Mouse (Mus musculus) intestine, embryonic 16.5 days (tissue): ENCODE results near the gene Ssh1. TPM values are rescaled to one million over a fixed set of nuclear protein-coding genes. Genes with fewer than 3 reads are reported as not detected.

ENCODE experiments used
- ATAC-seq: fragments of 200-750 bp; cut with Nextera tagmentation; 2 replicates; pipeline ENCODE4 v1.8.0; 2017; ENCODE audit warnings: moderate TSS enrichment, moderate library complexity
- H3K27ac ChIP-seq: fragments of 300-500 bp; sonication (generic); 2 replicates; pipeline ENCODE4 v1.5.1; 2014; ENCODE audit warnings: mild to moderate bottlenecking, low read length
- H3K27me3 ChIP-seq: fragments of 300-500 bp; sonication (generic); replicated peaks from 2 replicates; pipeline ENCODE4 v1.6.1; 2014; ENCODE audit warnings: low read length, control low read depth, mixed read lengths; ENCODE audit not compliant: control insufficient read depth, insufficient read depth
- H3K36me3 ChIP-seq: fragments of 300-500 bp; sonication (generic); 2 replicates; pipeline ENCODE4 v1.6.1; 2014; ENCODE audit warnings: low read length, control low read depth; ENCODE audit not compliant: control insufficient read depth, insufficient read depth
- H3K4me1 ChIP-seq: fragments of 300-500 bp; sonication (generic); 2 replicates; pipeline ENCODE4 v1.6.1; 2014; ENCODE audit warnings: low read length, control low read depth, mixed read lengths; ENCODE audit not compliant: control insufficient read depth, insufficient read depth
- H3K4me2 ChIP-seq: fragments of 300-500 bp; sonication (generic); 2 replicates; pipeline ENCODE4 v1.6.1; 2014; ENCODE audit warnings: low read depth, low read length, control low read depth
- H3K4me3 ChIP-seq: fragments of 300-500 bp; sonication (generic); 2 replicates; pipeline ENCODE4 v1.5.1; 2014; ENCODE audit warnings: mild to moderate bottlenecking, low read length
- H3K9ac ChIP-seq: fragments of 300-500 bp; sonication (generic); 2 replicates; pipeline ENCODE4 v1.6.1; 2014; ENCODE audit warnings: low read depth, low read length
- H3K9me3 ChIP-seq: fragments of 300-500 bp; sonication (generic); 2 replicates; pipeline ENCODE4 v1.6.1; 2016; ENCODE audit warnings: low read length, control low read depth; ENCODE audit not compliant: control insufficient read depth
- WGBS: fragments of 180-500 bp; shearing (Covaris S2); extraction: QIAGEN DNeasy Blood & Tissue Kit; methylation state at CpG from one replicate; pipeline ENCODE4 v1.1.7; 2014; 5-methylcytosine and 5-hydroxymethylcytosine counted together
- polyA plus RNA-seq: library from polyadenylated mRNA; unstranded; fragments of >200 nt; fragmentation: Nextera tagmentation; extraction: Ambion mirVana; gene quantifications from 2 replicates; pipeline ENCODE4 v1.2.1, GENCODE M21; 2015

The Ssh1 gene
- polyA plus RNA-seq, 1 experiment from 2014 or later, result 7.1 TPM

DNA sequence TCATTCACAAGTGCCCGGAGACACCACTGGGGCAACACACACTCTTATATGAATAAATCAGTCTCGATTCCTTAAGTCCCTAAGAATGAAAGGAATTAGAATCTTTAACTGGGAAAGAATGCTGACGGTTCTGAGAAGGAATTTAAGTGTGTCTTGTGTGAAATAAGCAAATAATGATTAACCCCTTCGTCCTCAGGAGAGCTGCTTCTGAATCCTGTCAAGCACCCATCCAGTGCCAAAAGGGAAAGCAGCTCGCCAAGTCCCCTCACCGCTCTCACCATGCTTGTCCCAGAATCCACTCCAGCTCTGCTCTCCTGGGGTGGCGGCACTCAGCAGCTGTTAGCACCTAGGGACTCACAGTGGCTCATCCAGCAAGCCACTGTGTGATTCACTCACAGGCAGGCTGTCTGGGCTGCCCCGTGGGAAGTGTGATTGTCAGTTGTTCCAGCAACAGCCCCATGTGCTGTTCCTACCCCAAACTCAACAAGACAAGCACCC is 92.6 kb downstream of the Ssh1 start:
- ATAC-seq, result no peak
- Histone ChIP-seq H3K4me2 (no peak overlapping the region), H3K9ac (peak overlapping the region; percentile 54), H3K36me3 (no peaks in the 10 kb centered on the region), H3K4me3 (no peak overlapping the region), H3K4me1 (peaks cover 57% of the 10 kb centered on the region), H3K27ac (peak overlapping the region; percentile 56; the same call in 1 of the 2 replicates), H3K9me3 (no peaks in the 10 kb centered on the region), H3K27me3 (no peaks in the 10 kb centered on the region)
- WGBS, result 28% methylated on average over 8 of the region's 8 CpGs

DNA sequence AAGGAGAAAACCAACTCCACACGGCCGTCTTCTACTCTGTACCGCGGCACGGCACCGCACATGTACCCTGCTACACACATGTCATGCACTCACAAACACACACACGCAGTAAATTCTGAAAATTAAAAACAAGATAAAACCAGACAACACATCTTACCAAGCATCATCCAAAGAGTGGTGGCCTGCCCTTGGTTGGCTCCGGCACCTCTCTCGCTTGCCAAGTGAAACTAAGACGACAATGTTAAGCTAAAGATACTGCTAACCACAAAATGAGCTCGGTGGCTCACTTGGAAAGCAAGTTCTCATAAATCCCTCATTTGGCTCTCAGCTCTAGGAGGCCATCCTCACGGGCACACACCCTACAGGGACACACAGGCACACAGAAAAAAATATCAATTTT is 94.2 kb downstream of the Ssh1 start:
- Histone ChIP-seq H3K36me3 (no peaks in the 10 kb centered on the region), H3K9me3 (no peaks in the 10 kb centered on the region), H3K27ac (no peak overlapping the region), H3K4me1 (peaks cover 49% of the 10 kb centered on the region), H3K27me3 (no peaks in the 10 kb centered on the region), H3K4me3 (no peak overlapping the region), H3K4me2 (no peak overlapping the region), H3K9ac (no peak overlapping the region)
- ATAC-seq, result no peak
- WGBS, result 86% methylated on average over 12 of the region's 12 CpGs

DNA sequence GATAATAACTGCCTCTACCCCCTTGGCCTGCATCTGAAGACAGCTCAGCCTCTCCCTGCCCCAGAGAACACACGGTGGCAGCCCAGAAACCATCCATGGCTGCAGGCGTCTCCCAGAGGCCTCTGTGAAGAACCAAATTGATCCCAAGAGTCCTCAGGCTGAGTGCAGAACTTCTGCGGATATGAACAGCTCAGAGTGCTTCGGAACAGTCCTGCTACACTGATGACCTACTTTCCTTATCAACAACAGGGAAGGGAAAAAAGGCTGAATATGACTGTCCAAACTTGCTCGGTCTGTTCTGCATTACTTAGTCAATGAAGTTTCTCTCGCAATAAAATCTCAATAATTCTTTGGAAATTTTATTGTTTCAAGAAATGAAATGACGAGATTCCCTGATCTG is 101.7 kb downstream of the Ssh1 start:
- Histone ChIP-seq H3K27me3 (no peaks in the 10 kb centered on the region), H3K9ac (no peak overlapping the region), H3K4me2 (no peak overlapping the region), H3K4me1 (peaks cover 49% of the 10 kb centered on the region), H3K4me3 (no peak overlapping the region), H3K27ac (no peak overlapping the region), H3K9me3 (no peaks in the 10 kb centered on the region), H3K36me3 (no peaks in the 10 kb centered on the region)
- no peak for ATAC-seq
- WGBS, result 68% methylated on average over 7 of the region's 7 CpGs

DNA sequence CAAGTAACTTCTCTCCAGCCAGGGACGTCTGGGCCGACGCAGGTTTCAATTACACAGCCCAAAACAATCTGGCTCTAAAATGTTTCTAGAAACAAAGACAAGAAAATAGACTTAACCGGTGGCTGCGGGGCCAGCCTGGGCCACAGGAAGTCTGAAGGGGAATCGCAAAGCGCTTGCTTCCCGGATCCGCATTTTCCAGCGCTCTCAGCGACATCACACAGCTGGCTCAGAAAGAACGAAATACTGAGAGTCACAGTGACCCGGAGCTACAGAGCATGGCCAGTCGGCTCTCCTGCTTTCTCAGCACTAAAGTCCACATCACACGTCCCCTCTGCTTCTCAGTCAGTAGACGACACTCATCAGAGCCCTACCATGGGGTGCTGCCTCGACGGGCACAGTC is 102.8 kb downstream of the Ssh1 start:
- Histone ChIP-seq H3K9ac (no peak overlapping the region), H3K9me3 (no peaks in the 10 kb centered on the region), H3K27ac (peak overlapping the region; percentile 55), H3K4me3 (no peak overlapping the region), H3K4me2 (no peak overlapping the region), H3K4me1 (peaks cover 45% of the 10 kb centered on the region), H3K27me3 (no peaks in the 10 kb centered on the region), H3K36me3 (no peaks in the 10 kb centered on the region)
- 77% methylated on average over 18 of the region's 18 CpGs for WGBS
- ATAC-seq, result no peak

DNA sequence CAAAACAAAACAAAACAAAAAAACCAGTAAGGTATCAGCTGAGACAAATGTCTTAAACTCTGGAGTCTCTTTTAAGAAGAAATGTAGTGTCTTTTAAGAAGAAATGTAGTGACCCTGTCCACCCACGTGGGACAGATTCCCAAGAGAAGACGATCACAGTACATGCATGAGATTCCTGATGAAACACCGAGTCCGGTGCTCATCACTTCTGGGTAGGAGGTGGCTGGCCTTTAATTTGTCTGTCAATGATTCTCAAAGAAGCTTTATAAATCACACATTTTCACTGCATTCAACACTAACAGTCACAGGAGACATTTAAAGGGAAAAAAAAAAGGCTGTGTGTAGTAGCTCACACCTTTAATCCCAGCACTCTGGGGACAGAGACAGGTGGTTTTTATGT is 103.8 kb downstream of the Ssh1 start:
- no peak overlapping the region for H3K9ac ChIP-seq
- H3K4me2 ChIP-seq, result no peak overlapping the region
- H3K4me3 ChIP-seq, result no peak overlapping the region
- no peak overlapping the region for H3K27ac ChIP-seq
- H3K27me3 ChIP-seq, result no peaks in the 10 kb centered on the region
- no peaks in the 10 kb centered on the region for H3K36me3 ChIP-seq
- ATAC-seq, result no peak
- H3K4me1 ChIP-seq, result peaks cover 44% of the 10 kb centered on the region
- WGBS, result 37% methylated on average over 4 of the region's 4 CpGs
- no peaks in the 10 kb centered on the region for H3K9me3 ChIP-seq

DNA sequence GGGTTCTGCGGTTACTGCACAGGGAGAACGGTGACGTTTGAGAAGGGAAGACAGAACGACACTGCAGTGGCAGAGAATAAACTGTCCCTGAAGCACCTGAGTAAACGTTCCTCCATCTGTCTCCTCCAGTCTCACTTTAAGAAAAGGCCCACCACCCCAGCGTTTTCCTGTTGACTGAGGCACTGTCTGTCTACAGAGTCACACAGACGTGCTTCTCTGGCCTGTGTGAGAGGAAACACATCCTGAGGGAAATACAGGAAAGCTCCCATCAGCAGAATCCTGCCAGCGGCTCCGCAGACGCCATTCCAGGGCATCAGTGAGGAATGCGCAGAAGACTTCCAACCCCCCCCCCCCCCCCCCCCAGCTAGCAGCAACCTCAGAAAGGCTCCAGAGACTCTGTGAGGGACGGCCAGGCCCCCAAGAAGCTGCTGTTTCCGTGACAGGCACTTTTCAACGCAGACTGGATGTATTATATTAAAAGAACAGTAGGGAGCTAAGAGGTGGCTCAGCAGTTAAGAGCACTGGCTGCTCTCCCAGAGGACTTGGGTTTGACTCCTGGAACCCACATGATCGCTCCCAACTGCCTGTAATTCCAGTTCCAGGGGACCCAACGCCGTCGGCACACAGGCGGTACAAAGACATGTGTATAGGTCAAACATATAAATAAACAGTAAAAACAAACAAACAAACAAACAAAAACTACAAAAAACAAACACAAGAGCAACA is 104.3 kb downstream of the Ssh1 start:
- no peak overlapping the region for H3K4me2 ChIP-seq
- no peaks in the 10 kb centered on the region for H3K36me3 ChIP-seq
- H3K9ac ChIP-seq, result peak overlapping the region; percentile 2
- H3K4me3 ChIP-seq, result no peak overlapping the region
- no peaks in the 10 kb centered on the region for H3K9me3 ChIP-seq
- 23% methylated on average over 19 of the region's 19 CpGs for WGBS
- H3K27ac ChIP-seq, result peak overlapping the region; percentile 33
- H3K4me1 ChIP-seq, result peaks cover 46% of the 10 kb centered on the region
- ATAC-seq, result peak; percentile 16
- H3K27me3 ChIP-seq, result no peaks in the 10 kb centered on the region

DNA sequence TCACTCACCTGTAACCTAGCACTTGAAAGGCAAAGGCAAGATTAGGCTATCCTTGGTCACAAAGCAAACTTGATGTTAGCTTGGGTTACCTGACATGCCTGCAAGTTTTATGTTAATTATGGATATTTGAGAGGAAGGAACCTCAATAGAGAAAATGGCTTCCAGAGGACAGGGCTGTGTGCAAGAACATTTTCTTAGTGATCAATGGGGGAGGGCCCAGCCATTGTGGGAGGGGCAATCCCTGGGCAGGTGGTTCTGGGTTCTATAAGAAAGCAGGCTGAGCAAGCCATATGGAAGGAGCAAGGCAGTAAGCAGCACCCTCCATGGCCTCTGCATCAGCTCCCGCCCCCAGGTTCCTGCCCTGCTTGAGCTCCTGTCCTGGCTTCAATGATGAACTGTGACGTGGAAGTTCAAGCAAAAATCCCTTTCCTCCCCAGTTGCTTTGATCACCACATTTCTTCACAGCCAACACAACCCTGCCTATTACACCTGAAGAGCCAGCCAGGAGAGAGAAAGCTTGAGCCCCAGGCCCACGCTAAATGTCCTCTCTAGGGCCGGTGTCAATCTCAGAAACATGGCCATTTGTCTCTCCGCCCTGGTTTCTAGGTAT is 105.4 kb downstream of the Ssh1 start:
- H3K27me3 ChIP-seq, result no peaks in the 10 kb centered on the region
- H3K36me3 ChIP-seq, result no peaks in the 10 kb centered on the region
- no peak overlapping the region for H3K9ac ChIP-seq
- H3K4me2 ChIP-seq, result no peak overlapping the region
- ATAC-seq, result no peak
- no peaks in the 10 kb centered on the region for H3K9me3 ChIP-seq
- 86% methylated on average over 5 of the region's 5 CpGs for WGBS
- H3K27ac ChIP-seq, result peak overlapping the region; percentile 33
- H3K4me3 ChIP-seq, result no peak overlapping the region
- H3K4me1 ChIP-seq, result peaks cover 56% of the 10 kb centered on the region

DNA sequence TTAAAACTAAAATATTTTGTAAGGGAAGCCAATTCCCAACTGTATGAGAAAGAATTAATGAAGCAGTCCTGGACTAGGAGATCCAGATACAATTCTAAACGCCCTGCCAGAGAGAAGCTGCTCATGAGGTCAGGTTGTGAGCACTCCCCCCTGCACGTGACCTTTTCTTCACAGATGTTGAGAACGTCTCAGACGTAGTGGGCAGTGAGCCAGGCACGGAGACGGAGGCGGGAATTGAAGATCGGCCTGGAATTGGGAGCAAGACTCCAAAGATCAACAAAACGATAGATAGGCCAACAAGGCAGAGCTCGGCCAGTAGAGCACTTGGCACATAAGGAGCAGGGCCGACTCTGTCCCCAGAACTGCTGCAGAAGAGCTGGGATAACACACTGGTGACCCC is 106.6 kb downstream of the Ssh1 start:
- Histone ChIP-seq H3K9me3 (no peaks in the 10 kb centered on the region), H3K4me1 (peaks cover 67% of the 10 kb centered on the region), H3K27ac (peak overlapping the region; percentile 38; the same call in 1 of the 2 replicates), H3K9ac (no peak overlapping the region), H3K27me3 (no peaks in the 10 kb centered on the region), H3K4me2 (no peak overlapping the region), H3K36me3 (no peaks in the 10 kb centered on the region), H3K4me3 (no peak overlapping the region)
- 18% methylated on average over 11 of the region's 11 CpGs for WGBS
- peak; percentile 41; the same call in 1 of the 2 replicates for ATAC-seq
